Mouse (Mus musculus) hindbrain, embryonic 16.5 days (tissue): ENCODE results near the gene Spopl. TPM values are rescaled to one million over a fixed set of nuclear protein-coding genes. Genes with fewer than 3 reads are reported as not detected.
A peak's percentile ranks its signal among the peaks of the same experiment; 100 is the strongest.
"Not testable (repeated sequence)": the region's sequence is repeated elsewhere in the genome, so short reads cannot be mapped to it uniquely, and the experiment has no call there.

Source experiments
- ATAC-seq: fragments of 200-750 bp; cut with Nextera tagmentation; 2 replicates; pipeline ENCODE4 v1.8.0; 2017; ENCODE audit warnings: moderate TSS enrichment, moderate library complexity
- H3K27ac ChIP-seq: fragments of 300-500 bp; sonication (generic); 2 replicates; pipeline ENCODE4 v1.5.1; 2014; ENCODE audit warnings: low read depth, mild to moderate bottlenecking, control low read depth, low read length, moderate library complexity
- H3K27me3 ChIP-seq: fragments of 300-500 bp; sonication (generic); replicated peaks from 2 replicates; pipeline ENCODE4 v1.6.1; 2014; ENCODE audit warnings: low read length; ENCODE audit not compliant: control insufficient read depth, insufficient read depth
- H3K36me3 ChIP-seq: fragments of 300-500 bp; sonication (generic); 2 replicates; pipeline ENCODE4 v1.6.1; 2014; ENCODE audit warnings: mild to moderate bottlenecking, low read length, moderate library complexity, mixed read lengths; ENCODE audit not compliant: control insufficient read depth, insufficient read depth
- H3K4me1 ChIP-seq: fragments of 300-500 bp; sonication (generic); 2 replicates; pipeline ENCODE4 v1.6.1; 2014; ENCODE audit warnings: low read depth, low read length; ENCODE audit not compliant: control insufficient read depth, insufficient read depth
- H3K4me2 ChIP-seq: fragments of 300-500 bp; sonication (generic); 2 replicates; pipeline ENCODE4 v1.6.1; 2014; ENCODE audit warnings: mild to moderate bottlenecking, low read length, control low read depth, moderate library complexity
- H3K4me3 ChIP-seq: fragments of 300-500 bp; sonication (generic); 2 replicates; pipeline ENCODE4 v1.5.1; 2014; ENCODE audit warnings: mild to moderate bottlenecking, low read length, control low read depth, moderate library complexity
- H3K9ac ChIP-seq: fragments of 300-500 bp; sonication (generic); 2 replicates; pipeline ENCODE4 v1.6.1; 2014; ENCODE audit warnings: low read depth, mild to moderate bottlenecking, control low read depth, low read length, moderate library complexity
- H3K9me3 ChIP-seq: fragments of 300-500 bp; sonication (generic); 2 replicates; pipeline ENCODE4 v1.6.1; 2014; ENCODE audit warnings: mild to moderate bottlenecking, low read length, moderate library complexity; ENCODE audit not compliant: control insufficient read depth
- WGBS: fragments of 180-500 bp; shearing (Covaris S2); extraction: QIAGEN DNeasy Blood & Tissue Kit; methylation state at CpG from one replicate; pipeline ENCODE4 v1.1.7; 2014; 5-methylcytosine and 5-hydroxymethylcytosine counted together
- polyA plus RNA-seq: library from polyadenylated mRNA; unstranded; fragments of >200 nt; fragmentation: Nextera tagmentation; extraction: Ambion mirVana; gene quantifications from 2 replicates; pipeline ENCODE4 v1.2.1, GENCODE M21; 2015

The Spopl gene
- 6.2 and 6.8 TPM in 2 replicates for polyA plus RNA-seq

GRCm38 (mm10) chr2:23571302-23572156, at the start of gene Spopl:
Spopl (minus strand) TSS chr2:23572106.
- peak within 1 kb of the TSS; percentile 89 for H3K4me3 ChIP-seq
- WGBS, result 2% methylated on average over 48 of the region's 58 CpGs
- H3K36me3 ChIP-seq, result no peaks in the 10 kb centered on the region
- H3K9me3 ChIP-seq, result no peaks in the 10 kb centered on the region
- ATAC-seq, result peak; percentile 99
- H3K4me1 ChIP-seq, result peaks cover 12% of the 10 kb centered on the region
- peaks cover 9% of the 10 kb centered on the region for H3K27me3 ChIP-seq
- peak within 1 kb of the TSS; percentile 91 for H3K9ac ChIP-seq
- H3K27ac ChIP-seq, result peak within 1 kb of the TSS; percentile 71
- peak within 1 kb of the TSS; percentile 94 for H3K4me2 ChIP-seq

- no peak for ATAC-seq
These were observed 48.2 kb upstream of the Spopl start for GRCm38 (mm10) chr2:23620128-23620527.

GRCm38 (mm10) chr2:23617989-23618388, 46.1 kb upstream of the Spopl start:
- Histone ChIP-seq H3K27me3 (no peaks in the 10 kb centered on the region), H3K4me2 (no peak overlapping the region), H3K36me3 (no peaks in the 10 kb centered on the region), H3K4me3 (no peak overlapping the region), H3K27ac (no peak overlapping the region), H3K9ac (no peak overlapping the region), H3K9me3 (no peaks in the 10 kb centered on the region), H3K4me1 (no peaks in the 10 kb centered on the region)
- ATAC-seq, result no peak

More at GRCm38 (mm10) chr2:23620128-23620527, 48.2 kb upstream of the Spopl start:
- no peaks in the 10 kb centered on the region for H3K36me3 ChIP-seq
- H3K4me3 ChIP-seq, result no peak overlapping the region
- H3K9ac ChIP-seq, result no peak overlapping the region
- no peaks in the 10 kb centered on the region for H3K27me3 ChIP-seq
- H3K4me1 ChIP-seq, result no peaks in the 10 kb centered on the region
- no peaks in the 10 kb centered on the region for H3K9me3 ChIP-seq
- no peak overlapping the region for H3K4me2 ChIP-seq
- H3K27ac ChIP-seq, result no peak overlapping the region

- ATAC-seq, result no peak
- Histone ChIP-seq H3K9ac (no peak overlapping the region), H3K27ac (no peak overlapping the region), H3K4me2 (no peak overlapping the region), H3K36me3 (no peaks in the 10 kb centered on the region), H3K27me3 (no peaks in the 10 kb centered on the region), H3K4me1 (no peaks in the 10 kb centered on the region), H3K9me3 (no peaks in the 10 kb centered on the region), H3K4me3 (no peak overlapping the region)
These were observed 33.5 kb upstream of the Spopl start for GRCm38 (mm10) chr2:23605391-23605790.

GRCm38 (mm10) chr2:23588769-23589168, 16.9 kb upstream of the Spopl start:
- no peaks in the 10 kb centered on the region for H3K4me1 ChIP-seq

GRCm38 (mm10) chr2:23572157-23572532, 239 bp upstream of the Spopl start:
- WGBS, result 22% methylated on average over 4 of the region's 4 CpGs
- H3K9me3 ChIP-seq, H3K27ac ChIP-seq, ATAC-seq, H3K9ac ChIP-seq, H3K36me3 ChIP-seq, H3K27me3 ChIP-seq: not testable (repeated sequence)
- Histone ChIP-seq H3K4me1 (peaks cover 12% of the 10 kb centered on the region), H3K4me3 (peak overlapping the region; percentile 89), H3K4me2 (peak overlapping the region; percentile 94)

More at GRCm38 (mm10) chr2:23588769-23589168, 16.9 kb upstream of the Spopl start:
- 41% methylated on average over 2 of the region's 2 CpGs for WGBS
- H3K9ac ChIP-seq, result no peak overlapping the region
- H3K4me2 ChIP-seq, result no peak overlapping the region
- H3K27ac ChIP-seq, result no peak overlapping the region
- no peaks in the 10 kb centered on the region for H3K36me3 ChIP-seq
- no peak overlapping the region for H3K4me3 ChIP-seq
- ATAC-seq, result no peak
- no peaks in the 10 kb centered on the region for H3K9me3 ChIP-seq
- no peaks in the 10 kb centered on the region for H3K27me3 ChIP-seq

GRCm38 (mm10) chr2:23570563-23570962, 1.3 kb downstream of the Spopl start:
- Histone ChIP-seq H3K9ac (no peak overlapping the region), H3K4me1 (peaks cover 12% of the 10 kb centered on the region), H3K27ac (no peak overlapping the region), H3K36me3 (no peaks in the 10 kb centered on the region), H3K4me2 (peak overlapping the region; percentile 94), H3K4me3 (peak overlapping the region; percentile 89), H3K27me3 (peaks cover 9% of the 10 kb centered on the region), H3K9me3 (no peaks in the 10 kb centered on the region)
- 89% methylated on average over 4 of the region's 4 CpGs for WGBS
- ATAC-seq, result no peak

GRCm38 (mm10) chr2:23568775-23569174, 3.1 kb downstream of the Spopl start:
- no peak overlapping the region for H3K4me3 ChIP-seq
- H3K9ac ChIP-seq, result no peak overlapping the region
- H3K36me3 ChIP-seq, result no peaks in the 10 kb centered on the region
- ATAC-seq, result no peak
- 94% methylated on average over 1 of the region's 1 CpGs for WGBS
- peaks cover 12% of the 10 kb centered on the region for H3K4me1 ChIP-seq
- H3K4me2 ChIP-seq, result no peak overlapping the region
- no peaks in the 10 kb centered on the region for H3K9me3 ChIP-seq
- peaks cover 5% of the 10 kb centered on the region for H3K27me3 ChIP-seq
- H3K27ac ChIP-seq, result no peak overlapping the region

- H3K27me3 ChIP-seq, result no peaks in the 10 kb centered on the region
- no peak overlapping the region for H3K4me2 ChIP-seq
- no peak overlapping the region for H3K4me3 ChIP-seq
- ATAC-seq, result no peak
- WGBS, result 94% methylated on average over 2 of the region's 2 CpGs
- H3K4me1 ChIP-seq, result peaks cover 3% of the 10 kb centered on the region
- no peak overlapping the region for H3K27ac ChIP-seq
- no peaks in the 10 kb centered on the region for H3K36me3 ChIP-seq
- no peaks in the 10 kb centered on the region for H3K9me3 ChIP-seq
- H3K9ac ChIP-seq, result no peak overlapping the region
These were observed 6.7 kb downstream of the Spopl start for GRCm38 (mm10) chr2:23565081-23565801.
